Mouse (Mus musculus) naive thymus-derived CD4-positive, alpha-beta T cell, adult 5 months (primary cell): ENCODE results near the gene Cd68. TPM values are rescaled to one million over a fixed set of nuclear protein-coding genes. Genes with fewer than 3 reads are reported as not detected.

Source experiments
- polyA plus RNA-seq: library from polyadenylated mRNA; unstranded; fragments of 100-300 nt; shearing (Covaris generic); gene quantifications from one replicate; pipeline ENCODE4 v1.2.1, GENCODE M21; 2017

The Cd68 gene
- 2.1 TPM for polyA plus RNA-seq

DNA sequence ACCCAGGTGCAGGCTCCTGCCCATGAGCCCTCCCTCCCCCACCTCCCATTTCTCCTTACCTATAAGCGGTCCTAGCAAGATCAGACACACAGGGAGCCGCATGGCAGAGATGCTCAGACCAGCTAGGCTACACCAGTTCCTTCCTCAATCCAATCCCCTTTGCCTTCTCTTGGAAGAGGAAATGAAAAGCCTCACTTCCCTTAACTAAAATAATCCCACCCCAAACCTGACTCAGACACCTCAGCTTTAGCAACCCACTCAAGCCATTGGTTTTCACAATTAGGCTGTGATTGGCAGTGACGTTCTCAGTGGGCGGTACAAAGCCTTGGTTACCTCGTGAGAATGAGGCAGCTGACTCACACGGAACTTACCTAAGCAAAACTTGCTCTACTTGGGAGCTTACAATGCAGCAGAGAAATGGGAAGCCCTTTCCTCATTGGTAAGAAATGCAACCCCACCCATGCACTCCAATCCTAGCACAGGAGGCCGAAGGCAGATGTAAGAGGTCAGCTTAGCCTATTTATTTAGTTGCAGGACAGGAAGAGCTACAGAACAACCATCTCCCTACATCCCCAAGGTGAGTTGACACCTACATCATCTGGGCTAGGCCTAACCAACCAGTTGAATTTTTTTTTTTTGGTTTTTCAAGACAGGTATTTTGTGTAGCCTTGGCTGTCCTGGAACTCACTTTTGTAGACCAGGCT is at the start of gene Cd68:
Cd68 (minus strand) TSS at position 193 of the 704 bp plus-strand sequence.

DNA sequence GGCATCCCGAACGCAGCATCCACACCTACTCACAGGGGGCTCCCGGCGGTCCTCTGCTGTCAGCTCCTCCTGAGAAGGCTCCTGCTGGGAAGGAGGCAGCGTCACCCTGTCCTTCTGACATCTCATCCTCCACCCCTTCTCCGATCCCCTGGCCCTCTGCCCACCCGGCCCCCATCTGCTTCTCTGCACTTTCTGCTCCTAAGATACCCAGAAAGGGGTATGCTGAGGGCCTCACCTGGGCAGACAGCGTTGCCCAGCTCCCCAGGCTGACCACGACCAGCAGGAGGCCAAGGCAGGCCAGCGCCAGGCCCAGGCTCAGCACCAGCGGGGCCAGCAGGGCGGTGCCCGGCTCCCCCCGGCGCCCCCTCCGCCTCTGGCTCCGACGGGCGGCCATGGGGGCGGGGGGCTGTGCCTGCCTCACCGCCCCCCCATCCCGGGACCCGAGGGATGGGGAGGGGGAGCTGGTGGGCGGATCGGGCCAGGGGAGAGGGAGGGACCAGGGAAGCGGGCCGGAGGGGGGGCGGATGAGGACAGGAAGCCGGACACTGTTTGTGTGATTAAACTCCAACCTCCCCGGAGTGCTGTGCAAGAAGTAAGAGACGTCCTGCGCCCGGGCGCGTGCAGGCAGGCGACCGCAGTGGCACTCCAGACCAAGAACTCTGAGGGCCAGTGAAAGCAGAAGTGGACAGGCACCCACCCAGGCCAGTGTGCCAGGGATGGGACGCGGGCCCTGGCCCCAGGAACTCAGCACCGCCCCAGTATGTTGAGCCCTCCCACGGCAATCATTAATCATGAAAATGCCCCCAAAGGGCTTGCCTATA is 29.6 kb upstream of the Cd68 start, which contains the start of the genes Tnfsf12 and Tnfsfm13:
Tnfsf12 (minus strand) TSS at position 489 of the 821 bp plus-strand sequence.
Tnfsfm13 (minus strand) TSS at position 738 of the 821 bp plus-strand sequence.

GRCm38 (mm10) chr11:69685526-69686148 is 19.7 kb upstream of the Cd68 start, which contains the start of gene Tnfsf13:
Gene Tnfsf13, minus strand, starts transcription at chr11:69685784.

GRCm38 (mm10) chr11:69681314-69682208 is 15.6 kb upstream of the Cd68 start, which contains the start of gene Senp3:
Gene Senp3, minus strand, starts transcription at chr11:69682084.

GRCm38 (mm10) chr11:69672211-69672706 is 6.3 kb upstream of the Cd68 start, which contains the start of gene Eif4a1:
Gene Eif4a1, minus strand, starts transcription at chr11:69672423.

DNA sequence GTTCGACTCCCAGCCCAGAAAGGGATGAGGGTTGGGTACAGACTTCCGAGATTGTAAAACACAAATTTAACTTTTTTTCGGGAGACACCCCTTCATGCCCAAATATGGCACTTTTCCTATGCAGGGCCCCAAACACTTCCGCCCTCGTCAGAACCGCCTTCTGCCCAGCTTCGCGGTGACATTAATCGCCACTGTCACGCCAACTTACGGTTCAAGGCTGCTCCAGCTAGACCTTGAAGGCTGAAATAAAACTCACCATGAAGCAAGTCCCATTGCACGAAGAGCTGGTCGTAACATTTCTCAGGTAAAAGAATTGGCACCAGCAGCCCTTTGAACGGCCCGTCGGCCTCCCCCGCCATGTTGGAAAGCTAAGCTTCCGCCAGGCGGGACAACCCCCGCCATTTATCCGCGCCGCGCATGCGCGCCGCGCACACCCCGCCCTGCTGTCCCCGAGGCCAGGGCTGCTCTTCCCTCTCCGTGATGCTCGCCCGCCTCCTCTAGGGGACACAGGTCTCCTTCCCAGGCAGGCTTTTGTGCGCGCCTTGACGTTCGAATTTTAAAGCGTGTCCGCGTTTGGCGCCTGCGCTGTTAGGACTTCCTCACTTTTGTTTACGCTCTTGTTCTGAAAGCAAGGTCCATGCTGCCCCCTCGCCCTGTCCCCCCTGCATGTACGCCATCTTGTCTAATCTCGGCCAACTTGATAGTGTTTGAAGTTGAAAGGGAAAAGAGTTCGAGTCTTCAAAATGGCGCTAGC is 3.6 kb downstream of the Cd68 start, which contains the start of gene Mpdu1:
Mpdu1 (minus strand) TSS at position 430 of the 754 bp plus-strand sequence.

DNA sequence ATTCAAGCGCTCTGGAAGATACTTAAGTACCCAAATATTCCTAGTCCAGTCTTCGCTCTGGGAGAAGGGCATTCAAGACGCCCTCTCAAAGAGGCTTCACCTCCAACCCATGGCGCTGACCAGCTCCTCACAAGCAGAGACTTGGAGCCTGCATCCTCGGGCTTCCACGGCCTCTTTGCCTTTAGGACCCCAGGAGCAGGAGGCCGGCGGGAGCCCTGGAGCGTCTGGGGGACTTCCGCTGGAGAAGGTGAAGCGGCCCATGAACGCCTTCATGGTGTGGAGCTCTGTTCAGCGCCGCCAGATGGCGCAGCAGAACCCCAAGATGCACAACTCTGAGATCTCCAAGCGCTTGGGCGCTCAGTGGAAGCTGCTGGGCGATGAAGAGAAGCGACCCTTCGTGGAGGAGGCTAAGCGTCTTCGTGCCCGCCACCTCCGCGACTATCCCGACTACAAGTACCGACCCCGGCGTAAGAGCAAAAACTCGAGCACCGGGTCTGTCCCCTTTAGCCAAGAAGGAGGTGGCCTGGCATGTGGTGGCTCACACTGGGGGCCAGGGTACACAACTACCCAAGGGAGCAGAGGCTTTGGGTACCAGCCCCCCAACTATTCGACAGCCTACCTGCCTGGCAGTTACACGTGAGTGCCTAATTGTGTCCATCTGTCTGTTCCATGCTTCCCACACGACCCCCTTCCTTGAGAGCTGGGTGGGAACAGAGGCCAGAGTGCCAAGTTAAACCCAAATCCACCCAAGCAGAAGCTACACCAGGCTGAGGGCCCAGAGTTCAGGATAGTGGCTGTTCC is 10.5 kb downstream of the Cd68 start, which contains the start of gene Sox15:
Sox15 (plus strand) TSS at position 51 of the 801 bp plus-strand sequence.

GRCm38 (mm10) chr11:69632284-69633089 is 33.5 kb downstream of the Cd68 start, which contains the start of gene Fxr2:
Gene Fxr2, plus strand, starts transcription at chr11:69632990.

DNA sequence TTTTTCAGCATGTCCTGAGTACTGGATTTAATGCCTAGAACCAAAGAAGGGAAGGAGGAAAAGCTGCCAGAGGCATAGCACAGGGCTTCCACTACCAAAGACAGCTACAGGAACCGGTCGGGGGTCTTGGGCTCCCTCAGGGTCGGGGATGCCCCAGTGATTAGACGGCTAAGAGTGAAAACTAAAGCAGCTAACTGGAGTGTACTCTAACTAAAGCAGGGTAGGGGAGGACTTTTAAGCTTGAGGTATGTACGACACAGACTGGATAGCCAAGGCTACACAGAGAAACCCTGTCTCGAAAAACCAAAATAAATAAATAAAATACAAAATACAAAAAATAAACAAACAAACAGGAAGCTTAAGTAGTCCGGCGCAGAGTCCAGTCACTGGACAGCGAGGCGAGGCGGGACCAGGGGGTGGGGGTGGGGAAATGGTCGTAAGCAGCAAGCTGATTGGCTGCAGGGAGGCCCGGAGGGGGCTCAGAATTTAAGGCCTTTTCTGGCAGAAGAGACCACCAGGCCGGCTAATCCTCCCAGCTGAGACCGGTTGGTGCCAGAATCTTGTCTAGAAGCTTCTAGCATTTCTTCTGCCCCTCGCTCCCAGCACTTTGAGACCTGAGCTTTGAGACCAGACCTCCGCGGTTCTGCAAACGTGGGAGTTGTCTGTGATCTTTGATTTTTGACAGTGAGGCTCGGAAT is 44.2 kb downstream of the Cd68 start, which contains the start of gene Sat2:
Sat2 (plus strand) TSS at position 454 of the 698 bp plus-strand sequence.

GRCm38 (mm10) chr11:69617805-69618204 is 48.1 kb downstream of the Cd68 start, which contains the start of gene Shbg:
Gene Shbg, minus strand, starts transcription at chr11:69617905.

Other genes with a start within 250 kb of the Cd68 start
- 0.02 TPM for gene Dnah2, start 117.0 kb downstream of the Cd68 start, polyA plus RNA-seq
- gene Efnb3, start 105.9 kb downstream of the Cd68 start, polyA plus RNA-seq = 0.11 TPM
- 14.9 TPM for gene Wrap53, start 85.9 kb downstream of the Cd68 start, polyA plus RNA-seq
- gene Trp53, start 85.8 kb downstream of the Cd68 start, polyA plus RNA-seq = 212 TPM
- gene Atp1b2, start 60.2 kb downstream of the Cd68 start, polyA plus RNA-seq = not detected
- gene Shbg, start 48.2 kb downstream of the Cd68 start, polyA plus RNA-seq = not detected
- gene Sat2, start 44.1 kb downstream of the Cd68 start, polyA plus RNA-seq = not detected
- gene Fxr2, start 33.2 kb downstream of the Cd68 start, polyA plus RNA-seq = 73.2 TPM
- gene Sox15, start 10.8 kb downstream of the Cd68 start, polyA plus RNA-seq = not detected
- gene Mpdu1, start 3.5 kb downstream of the Cd68 start, polyA plus RNA-seq = 49.4 TPM
- gene Eif4a1, start 6.3 kb upstream of the Cd68 start, polyA plus RNA-seq = 703 TPM
- 41.7 TPM for gene Senp3, start 15.9 kb upstream of the Cd68 start, polyA plus RNA-seq
- gene Tnfsf13, start 19.6 kb upstream of the Cd68 start, polyA plus RNA-seq = not detected
- gene Tnfsf12, start 29.7 kb upstream of the Cd68 start, polyA plus RNA-seq = not detected
- gene Tnfsfm13, start 29.9 kb upstream of the Cd68 start, polyA plus RNA-seq = not detected
- 56.9 TPM for gene Polr2a, start 92.5 kb upstream of the Cd68 start, polyA plus RNA-seq
- gene Slc35g3, start 95.8 kb upstream of the Cd68 start, polyA plus RNA-seq = not detected
- gene Zbtb4, start 99.8 kb upstream of the Cd68 start, polyA plus RNA-seq = 8.0 TPM
- 2.2 TPM for gene Chrnb1, start 129.8 kb upstream of the Cd68 start, polyA plus RNA-seq
- not detected for gene Fgf11, start 135.7 kb upstream of the Cd68 start, polyA plus RNA-seq
- gene Tmem102, start 139.5 kb upstream of the Cd68 start, polyA plus RNA-seq = not detected
- not detected for gene Gm39566, start 149.1 kb upstream of the Cd68 start, polyA plus RNA-seq
- gene Spem2, start 152.3 kb upstream of the Cd68 start, polyA plus RNA-seq = not detected
- not detected for gene Spem1, start 156.0 kb upstream of the Cd68 start, polyA plus RNA-seq
- 0.09 TPM for gene Nlgn2, start 171.6 kb upstream of the Cd68 start, polyA plus RNA-seq
- 27.8 TPM for gene Tmem256, start 172.4 kb upstream of the Cd68 start, polyA plus RNA-seq
- gene Plscr3, start 180.2 kb upstream of the Cd68 start, polyA plus RNA-seq = 18.0 TPM
- gene Tnk1, start 192.6 kb upstream of the Cd68 start, polyA plus RNA-seq = not detected
- not detected for gene Tmem95, start 211.9 kb upstream of the Cd68 start, polyA plus RNA-seq
- gene Kctd11, start 215.3 kb upstream of the Cd68 start, polyA plus RNA-seq = 0.51 TPM
- gene Acap1, start 229.4 kb upstream of the Cd68 start, polyA plus RNA-seq = 615 TPM
- 2.6 TPM for gene 2810408A11Rik, start 234.8 kb upstream of the Cd68 start, polyA plus RNA-seq
- gene Neurl4, start 234.9 kb upstream of the Cd68 start, polyA plus RNA-seq = 7.7 TPM
- 253 TPM for gene Gps2, start 247.7 kb upstream of the Cd68 start, polyA plus RNA-seq